Mouse (Mus musculus) thymus, adult 2 months (tissue): ENCODE data around the gene Ap3m1.

Experiments used
- CTCF ChIP-seq: fragments of 200-500 bp; IDR thresholded peaks from 2 replicates; pipeline ENCODE4 v1.5.1; 2012; ENCODE audit warnings: mild to moderate bottlenecking, control low read depth, low read length, moderate library complexity, borderline replicate concordance; ENCODE audit not compliant: control insufficient read depth, poor library complexity, insufficient read depth; ENCODE audit errors: extremely low read depth
- POLR2A ChIP-seq: fragments of 200-500 bp; IDR thresholded peaks from 2 replicates; pipeline ENCODE4 v1.6.1; 2012; ENCODE audit warnings: mild to moderate bottlenecking, low read length, control low read depth, moderate library complexity; ENCODE audit not compliant: control insufficient read depth, poor library complexity, insufficient read depth; ENCODE audit errors: extremely low read depth

DNA sequence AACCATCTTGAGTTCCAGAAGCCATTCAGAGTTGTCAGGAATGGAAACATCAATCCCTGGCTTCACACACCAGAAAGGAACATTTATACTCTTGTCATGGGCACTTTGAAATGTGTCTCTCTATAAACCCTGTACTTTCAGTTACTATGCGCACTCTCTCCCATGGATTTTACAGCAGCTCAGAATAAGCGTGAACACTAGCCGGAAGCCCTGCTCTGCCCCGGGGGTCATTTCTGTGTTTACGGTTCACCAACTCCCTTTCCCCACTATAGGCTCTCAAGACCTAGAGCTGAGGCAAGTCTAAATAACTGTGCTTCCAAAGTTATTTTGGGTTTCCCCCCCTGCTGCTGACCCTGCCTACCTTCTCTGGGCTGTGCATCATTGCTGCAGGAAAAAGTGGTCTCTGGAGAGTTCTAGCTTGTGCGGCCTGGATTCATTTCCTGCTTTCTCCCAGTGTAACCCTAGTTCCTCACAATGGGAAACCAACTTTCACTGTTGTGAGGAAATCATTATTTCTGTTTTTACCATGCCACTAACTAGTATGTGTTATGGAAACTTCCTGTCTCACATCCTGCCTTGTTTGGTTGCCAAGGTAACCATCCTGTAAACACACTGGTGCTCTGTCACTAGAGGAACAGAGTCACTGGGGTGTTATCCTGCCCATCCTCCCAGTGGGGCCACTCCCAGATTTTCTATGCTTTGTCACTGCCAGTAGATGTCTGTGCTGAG is 20.4 kb downstream of the Ap3m1 start:
- no peak for TF ChIP-seq CTCF
- TF ChIP-seq POLR2A, result no peak
